ENCODE assay signal across 8 mouse cellular contexts in genomic region chr17:32550900-32551770, GRCm38 (mm10). TPM values are rescaled to one million over a fixed set of nuclear protein-coding genes. Genes with fewer than 3 reads are reported as not detected.
DNase-seq lines count a peak whose midpoint lies in the region; ATAC-seq lines count a peak whose summit lies in the region.

No protein-coding gene starts in this region.

- no peaks in the 10 kb centered on the region for H3K9me3 ChIP-seq in midbrain, embryonic 11.5 days (ENCODE audit: control insufficient read depth, low read length)

- no peaks in the 10 kb centered on the region for H3K27me3 ChIP-seq in midbrain, embryonic 11.5 days (ENCODE audit: control insufficient read depth, insufficient read depth, low read length)

- H3K4me2 ChIP-seq in midbrain, embryonic 11.5 days, result peak overlapping the region; percentile 56

- no peaks in the 10 kb centered on the region for H3K36me3 ChIP-seq in midbrain, embryonic 11.5 days (ENCODE audit: control insufficient read depth, insufficient read depth, low read length)

- H3K27ac ChIP-seq in midbrain, embryonic 11.5 days (ENCODE audit: low read depth, low read length), result no peak overlapping the region

- intact Hi-C loops in left cerebral cortex, postnatal 4 days (cut with DNase I), result loop anchor here (5.0 kb wide), 1 partner anchor 131 kb away; no protein-coding TSS in a partner anchor

- 11% methylated on average over 20 of the region's 20 CpGs for WGBS in midbrain, embryonic 11.5 days

- peak overlapping the region; percentile 22 for H3K4me3 ChIP-seq in midbrain, embryonic 11.5 days (ENCODE audit: low read depth, low read length)

- peak overlapping the region; percentile 46; the same call in 1 of the 2 replicates for H3K9ac ChIP-seq in midbrain, embryonic 11.5 days (ENCODE audit: low read length)

- DNase-seq in 3T3-L1 (ENCODE audit: low read depth, low spot score), result peak; percentile 34
- peak; percentile 88 for DNase-seq in adrenal gland, postnatal 10 days
- DNase-seq in embryo, embryonic 9.5 days (ENCODE audit: extremely low spot score), result peak; percentile 88
- peak; percentile 42 to 78 for DNase-seq in heart, adult 18-20 months
- DNase-seq in kidney, adult 18-20 months, result peak; percentile 74
- DNase-seq in left cerebral cortex, postnatal 4 days, result peak; percentile 89
- DNase-seq in midbrain, embryonic 11.5 days (ENCODE audit: low spot score, missing footprints), result peak; percentile 99
- peak; percentile 28 for DNase-seq in spleen, adult 12 weeks (ENCODE audit: low spot score)

- no peaks in the 10 kb centered on the region for H3K4me1 ChIP-seq in midbrain, embryonic 11.5 days (ENCODE audit: control insufficient read depth, insufficient read depth, low read length)

- ATAC-seq in midbrain, embryonic 11.5 days (ENCODE audit: low FRiP score), result peak; percentile 94

RNA-seq across cellular contexts. Expression of gene Cyp4f16, which starts 14.8 kb away (rescaled TPM):
- total RNA-seq in adrenal gland, postnatal 10 days (2021), result 10 to 100 TPM; 10.9 to 15.4 TPM
- total RNA-seq in heart, adult 18-20 months (2021), result 1 to 10 TPM; 4.4 to 4.8 TPM
- 1 to 10 TPM; 6.2 to 6.6 TPM for total RNA-seq in left cerebral cortex, postnatal 4 days (2021)
- polyA plus RNA-seq in midbrain, embryonic 11.5 days (2014; fragmentation: Nextera tagmentation; extraction: Ambion mirVana), result 8.3 and 11.0 TPM in 2 replicates

RNA-seq across cellular contexts. Expression of gene Cyp4f17, which starts 45.3 kb away (rescaled TPM):
- total RNA-seq in adrenal gland, postnatal 10 days (2021), result 10 to 100 TPM in 1 of 2 experiments, 1 to 10 TPM in 1; 7.2 to 10.6 TPM
- 1 to 10 TPM; 4.7 to 5.8 TPM for total RNA-seq in heart, adult 18-20 months (2021)
- 1 to 10 TPM; 4.2 to 4.9 TPM for total RNA-seq in left cerebral cortex, postnatal 4 days (2021)
- polyA plus RNA-seq in midbrain, embryonic 11.5 days (2014; fragmentation: Nextera tagmentation; extraction: Ambion mirVana), result 4.4 and 4.8 TPM in 2 replicates

Comparison
In these comparisons a context has a peak if more than half of its experiments do, and no peak if none do; other contexts are left out.
1. DNase-seq: peak in every context shown above with its lines; median percentile 99 in midbrain, embryonic 11.5 days; 89 in left cerebral cortex, postnatal 4 days; 88 in adrenal gland, postnatal 10 days; 88 in embryo, embryonic 9.5 days; 74 in kidney, adult 18-20 months; 60 in heart, adult 18-20 months; 34 in 3T3-L1; 28 in spleen, adult 12 weeks.